Mouse (Mus musculus): ENCODE results near the gene Xpot. TPM values are rescaled to one million over a fixed set of nuclear protein-coding genes. Genes with fewer than 3 reads are reported as not detected.

Xpot gene
- total RNA-seq, 2 experiments from 2014 or later: 53.8 to 73.0 TPM

DNA sequence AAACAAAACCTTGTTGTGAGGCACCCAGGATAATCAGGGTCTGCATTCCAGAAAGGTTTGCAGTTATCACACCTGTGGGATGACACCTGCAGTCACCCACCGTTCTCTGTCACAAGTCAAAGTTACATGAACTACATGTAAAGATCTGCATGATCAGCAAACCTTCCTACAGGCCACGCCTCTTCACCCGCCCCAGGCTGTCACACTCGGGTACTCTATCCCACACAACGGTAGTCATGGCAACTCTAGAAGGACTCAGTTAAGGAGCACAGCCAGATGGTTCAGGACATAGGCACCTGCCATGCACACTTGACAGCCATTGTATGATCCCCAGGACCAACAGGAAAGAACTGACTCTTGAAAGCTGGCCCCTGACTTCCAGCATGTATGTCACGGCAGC is 44.7 kb downstream of the Xpot start:
- DNase-seq (ENCODE audit: low spot score in 2 of 2): no peak

DNA sequence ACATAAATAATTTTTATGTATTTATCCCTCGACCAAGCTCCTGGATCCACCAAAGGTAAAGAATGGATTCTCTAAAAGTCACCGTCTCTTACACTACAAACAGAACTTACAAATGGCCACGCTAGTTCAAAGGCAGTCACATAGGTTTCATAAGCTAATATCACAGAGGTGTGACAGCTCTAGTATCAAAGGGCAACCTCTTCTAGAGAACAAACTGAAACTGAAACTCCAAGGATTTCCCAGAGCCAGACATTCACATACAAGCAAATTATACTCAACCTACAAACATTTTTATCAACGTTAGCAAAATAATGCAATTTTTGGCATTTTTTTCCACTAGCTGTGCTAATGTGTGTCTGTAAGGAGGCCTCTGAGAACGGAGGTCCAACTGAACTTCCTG is 45.8 kb downstream of the Xpot start:
- no peak for DNase-seq (ENCODE audit: low spot score in 2 of 2)

DNA sequence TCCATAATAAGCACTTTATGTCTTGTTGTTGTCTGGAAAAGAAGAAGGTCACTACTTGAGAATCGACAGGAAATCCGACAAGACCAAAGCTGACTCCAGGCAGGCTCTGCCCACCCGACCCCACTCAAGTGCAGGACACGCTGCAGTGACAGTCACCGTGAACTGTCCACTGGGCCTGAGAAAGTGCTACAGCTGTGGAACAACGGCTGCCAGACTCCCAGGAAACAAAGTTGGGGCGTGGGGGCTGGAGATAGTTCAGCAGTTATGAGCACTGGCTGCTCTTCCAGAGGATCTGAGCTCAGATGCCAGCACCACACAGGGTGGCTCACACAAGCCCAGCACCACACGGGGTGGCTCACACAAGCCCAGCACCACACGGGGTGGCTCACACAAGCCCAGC is 49.8 kb downstream of the Xpot start:
- DNase-seq (ENCODE audit: low spot score in 2 of 2): no peak

DNA sequence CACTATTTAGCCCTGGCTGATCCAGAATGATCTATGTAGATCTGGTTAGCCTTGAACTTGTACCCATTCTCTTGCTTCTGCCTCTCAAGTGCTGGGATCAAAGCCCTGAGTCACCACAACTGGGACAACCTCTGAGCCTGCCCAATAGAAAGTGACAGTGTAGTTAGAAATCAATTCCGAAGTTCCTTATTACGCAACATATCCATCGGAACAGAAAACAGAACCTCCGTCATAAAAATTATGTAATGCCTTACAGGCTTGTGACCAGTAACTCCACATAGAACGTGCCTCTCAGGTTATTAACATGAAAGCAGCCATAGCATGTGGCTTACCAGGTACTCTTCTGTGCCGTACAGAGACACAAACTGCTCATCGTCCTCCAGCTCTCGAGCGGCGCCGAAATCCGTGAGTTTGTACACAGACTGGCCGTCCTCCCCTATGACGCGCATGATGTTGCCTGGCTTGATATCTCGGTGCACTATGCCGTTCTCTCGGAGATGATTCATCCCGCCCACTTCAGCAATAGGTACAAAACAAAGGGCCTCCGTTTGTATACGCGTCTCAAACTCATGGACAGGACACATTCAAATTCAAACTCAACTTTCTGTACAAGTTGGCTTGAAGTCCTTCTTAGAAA is 54.5 kb downstream of the Xpot start:
- DNase-seq (ENCODE audit: low spot score in 2 of 2): no peak

GRCm38 (mm10) chr10:121571031-121571430 is 55.1 kb downstream of the Xpot start:
- no peak for DNase-seq (ENCODE audit: low spot score in 2 of 2)

- DNase-seq (ENCODE audit: low spot score in 2 of 2): no peak
These were observed 56.3 kb downstream of the Xpot start for GRCm38 (mm10) chr10:121569796-121570195.

GRCm38 (mm10) chr10:121569001-121569589 is 57.0 kb downstream of the Xpot start:
- DNase-seq (ENCODE audit: low spot score in 2 of 2): no peak

GRCm38 (mm10) chr10:121568534-121568933 is 57.6 kb downstream of the Xpot start:
- no peak for DNase-seq (ENCODE audit: low spot score in 2 of 2)

DNA sequence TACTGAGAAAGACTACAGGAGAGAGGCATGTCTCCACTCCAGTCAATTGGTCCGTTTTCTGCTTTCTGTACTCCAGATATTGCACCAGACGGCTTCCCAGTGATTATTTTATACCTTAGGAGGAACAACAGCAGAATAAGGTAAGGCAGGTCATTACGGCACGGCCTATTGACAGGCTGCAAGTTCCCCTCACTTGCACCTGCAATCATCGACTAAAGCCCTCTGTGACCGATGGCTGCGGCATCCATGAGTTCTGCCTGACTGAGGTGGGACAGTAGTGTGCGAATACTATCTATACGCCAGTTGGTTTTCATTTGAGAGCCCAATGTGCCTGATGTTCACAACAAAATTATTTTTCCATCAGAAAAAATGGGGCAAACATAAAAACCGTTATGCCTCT is 58.1 kb downstream of the Xpot start:
- no peak for DNase-seq (ENCODE audit: low spot score in 2 of 2)

DNA sequence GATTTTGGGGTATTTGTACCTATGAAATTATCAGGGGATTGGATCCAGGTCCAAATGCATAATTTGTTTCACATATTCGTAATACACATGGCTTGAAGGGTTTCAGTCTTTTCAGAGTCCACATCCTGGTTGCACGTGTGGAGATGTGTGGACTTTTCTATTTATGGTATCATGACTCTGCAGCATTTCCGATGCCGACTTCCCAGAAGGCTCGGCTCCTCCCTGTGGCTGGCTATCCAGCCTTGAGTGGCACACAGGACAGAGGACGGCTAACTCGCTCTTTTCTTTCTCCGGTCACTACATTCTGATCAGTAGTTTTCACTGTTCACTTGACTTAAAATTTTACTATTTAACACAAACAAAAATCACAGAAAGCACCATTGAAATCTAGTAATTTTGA is 61.7 kb downstream of the Xpot start:
- no peak for DNase-seq (ENCODE audit: low spot score in 2 of 2)

DNA sequence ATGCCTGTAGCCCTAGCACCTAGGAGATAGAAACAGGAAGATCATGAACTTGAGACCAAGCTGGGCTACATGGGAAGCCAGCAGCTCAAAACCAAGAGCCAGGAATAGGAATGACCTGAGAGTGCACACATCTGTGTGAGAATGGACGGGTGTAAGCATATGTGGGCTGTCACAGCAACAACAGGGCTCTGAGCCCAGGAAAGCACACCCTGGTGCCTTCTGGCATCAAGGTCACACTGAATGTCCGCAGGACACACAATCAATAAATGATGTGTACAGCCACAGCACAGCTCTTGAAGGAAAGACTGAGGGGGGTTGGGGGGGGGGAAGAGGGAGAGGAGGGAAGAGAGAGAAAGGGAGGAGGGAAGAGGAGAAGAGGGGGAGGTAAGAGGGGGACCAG is 67.9 kb downstream of the Xpot start:
- no peak for DNase-seq (ENCODE audit: low spot score in 2 of 2)

DNA sequence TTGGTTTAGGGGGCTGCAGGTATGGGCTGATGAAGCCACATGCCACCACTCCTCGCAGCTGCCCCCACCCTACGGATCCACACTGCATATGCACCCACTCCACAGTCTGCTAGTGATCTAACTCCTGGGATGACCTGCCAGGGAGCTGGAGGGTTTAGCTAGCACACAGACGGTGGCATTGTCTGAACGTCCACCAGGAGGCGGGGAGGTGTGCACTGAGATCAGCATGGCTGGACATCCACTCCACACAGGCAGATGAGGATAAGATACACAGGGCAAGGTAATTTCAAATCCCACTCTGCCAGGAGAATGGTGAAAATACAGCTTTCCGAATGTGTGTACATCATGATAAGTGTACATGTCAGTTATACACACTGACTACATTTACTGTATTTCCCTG is 69.9 kb downstream of the Xpot start:
- no peak for DNase-seq (ENCODE audit: low spot score in 2 of 2)

DNA sequence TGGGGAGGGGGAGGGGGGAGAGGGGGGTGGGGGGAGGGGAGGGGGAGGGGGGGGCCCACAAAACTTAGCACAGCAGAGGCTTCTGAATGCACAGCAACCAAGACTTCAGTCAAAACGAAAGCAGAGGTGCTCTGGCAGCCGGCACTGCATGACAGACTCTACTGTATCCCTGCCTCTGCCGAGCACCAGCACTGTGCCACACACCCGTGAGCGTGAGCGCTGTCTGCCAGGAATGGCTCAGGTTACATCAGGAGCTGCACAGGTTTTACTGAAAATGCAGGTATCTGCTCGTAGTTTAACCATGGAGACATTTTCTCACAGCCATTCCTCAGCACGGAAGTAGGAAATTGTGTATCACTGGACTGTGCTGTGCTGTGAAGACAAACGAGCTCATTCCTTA is 75.8 kb downstream of the Xpot start:
- no peak for DNase-seq (ENCODE audit: low spot score in 2 of 2)

DNA sequence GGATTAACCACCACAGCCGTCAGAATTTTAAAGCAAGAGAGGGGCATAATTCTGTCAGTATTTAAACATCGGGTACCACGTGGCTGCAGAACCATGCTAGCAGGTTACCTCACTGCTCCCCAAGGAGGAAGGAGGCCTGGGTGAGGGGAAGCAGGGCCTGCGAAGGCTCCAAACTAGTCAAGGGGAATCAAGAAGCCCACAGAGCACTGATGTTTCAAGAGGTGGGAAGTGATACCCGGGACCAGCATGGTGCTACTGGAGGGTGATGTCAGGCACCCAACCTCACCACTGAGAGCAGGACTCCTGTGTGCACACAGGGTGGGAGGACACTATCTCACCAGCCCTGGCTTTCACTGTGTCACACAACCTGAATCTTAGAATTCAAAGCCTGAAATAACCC is 76.5 kb downstream of the Xpot start:
- DNase-seq (ENCODE audit: low spot score in 2 of 2): no peak

- no peak for DNase-seq (ENCODE audit: low spot score in 2 of 2)
These were observed 79.0 kb downstream of the Xpot start for GRCm38 (mm10) chr10:121547162-121547561.

DNA sequence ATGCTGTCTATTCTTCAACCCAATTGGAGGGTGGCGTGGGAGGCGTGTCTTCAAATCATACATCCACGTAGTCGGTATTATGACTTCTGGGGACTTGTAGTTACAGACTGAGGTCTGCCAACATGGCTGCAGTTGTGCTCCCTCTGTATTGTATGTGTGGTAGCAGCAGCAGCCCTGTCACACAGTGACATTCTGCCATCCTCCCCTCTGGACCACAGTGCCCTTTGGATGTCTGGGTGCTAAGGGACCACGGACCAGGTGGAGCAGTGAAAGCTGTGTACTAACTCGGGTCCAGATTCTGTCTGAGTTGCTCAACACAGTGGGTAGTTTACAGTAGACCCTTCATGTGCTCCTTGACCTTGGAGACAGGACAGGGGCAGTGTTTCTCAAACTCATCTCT is 82.6 kb downstream of the Xpot start:
- DNase-seq (ENCODE audit: low spot score in 2 of 2): no peak

- no peak for DNase-seq (ENCODE audit: low spot score in 2 of 2)
These were observed 84.0 kb downstream of the Xpot start for GRCm38 (mm10) chr10:121542156-121542555.

Small RNA genes within 50 kb of the gene (microRNA-seq; reads per million reads assigned to microRNA genes)
- 0 reads per million in 2 experiments for gene Gm24330 (ENCODE audit: borderline number of aligned reads in 2 of 2)

Other genes with a start within 250 kb of the Xpot start
- gene Rassf3, start 150.0 kb downstream of the Xpot start, total RNA-seq (2021): 10 to 100 TPM; 39.2 to 44.8 TPM
- 10 to 100 TPM; 36.7 to 47.6 TPM for gene Tbk1, start 39.5 kb downstream of the Xpot start, total RNA-seq (2021)
- gene D930020B18Rik, start 15.3 kb upstream of the Xpot start, total RNA-seq (2021): not detected
- gene BC048403, start 113.6 kb upstream of the Xpot start, total RNA-seq (2021): 1 to 10 TPM; 5.4 to 9.3 TPM

Measured in adrenal gland, adult 18-20 months (tissue).